Mouse (Mus musculus): ENCODE results near the gene Syt3. TPM values are rescaled to one million over a fixed set of nuclear protein-coding genes. Genes with fewer than 3 reads are reported as not detected.

Syt3 gene
- polyA plus RNA-seq, 1 experiment from 2014 or later, result 1.5 TPM

DNA sequence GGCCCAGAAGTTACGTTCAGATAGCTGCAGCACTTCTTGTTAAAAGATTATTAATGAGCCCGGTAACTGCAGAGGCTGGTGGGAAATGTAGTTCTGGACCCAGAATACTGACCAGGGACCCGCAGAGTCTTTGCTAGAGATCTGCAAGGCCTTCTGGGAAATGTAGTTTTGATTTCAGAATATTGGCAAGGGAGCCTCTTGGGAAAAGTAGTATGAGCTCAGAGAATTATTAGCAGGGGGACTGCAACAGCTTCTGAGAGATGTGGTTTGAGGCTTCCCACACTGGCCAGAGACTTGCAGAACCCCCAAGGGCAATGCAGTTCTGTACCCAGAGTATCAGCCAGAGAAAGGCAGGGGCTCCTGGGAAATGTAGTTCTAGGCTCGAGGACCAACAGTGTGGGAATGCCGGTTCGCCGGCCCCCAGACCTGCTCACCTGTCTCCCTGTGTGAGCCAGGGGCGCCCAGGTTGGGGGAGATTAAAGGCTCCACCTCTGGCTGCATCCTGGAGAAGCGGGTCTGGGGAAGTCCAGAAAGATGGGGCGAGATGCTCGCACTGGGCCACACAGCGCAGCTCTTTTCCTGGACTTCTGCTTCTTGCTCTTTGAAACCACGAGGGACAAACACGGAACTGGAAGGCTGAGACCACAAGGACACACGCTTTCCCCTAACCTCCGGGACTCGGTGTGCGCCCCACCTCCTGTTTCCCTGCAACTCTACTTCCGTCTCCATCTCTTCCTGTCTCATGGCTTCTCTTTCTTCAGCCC is 9.8 kb upstream of the Syt3 start:
- H3K4me2 ChIP-seq (ENCODE audit: low read depth, low read length), result peak overlapping the region; percentile 90
- peak overlapping the region; percentile 82 for H3K27ac ChIP-seq (ENCODE audit: low read length)
- H3K9ac ChIP-seq (ENCODE audit: low read length), result peak overlapping the region; percentile 85
- peak overlapping the region; percentile 78 for H3K4me3 ChIP-seq (replicated peaks; ENCODE audit: low read length)
- H3K9me3 ChIP-seq (replicated peaks; ENCODE audit: control insufficient read depth, low read length), result no peaks in the 10 kb centered on the region
- peak; percentile 92 for ATAC-seq (ENCODE audit: insufficient read depth, low FRiP score)
- H3K27me3 ChIP-seq (ENCODE audit: control insufficient read depth, insufficient read depth, low read length), result no peaks in the 10 kb centered on the region
- WGBS, result under 1% methylated on average over 19 of the region's 19 CpGs
- H3K36me3 ChIP-seq (ENCODE audit: control insufficient read depth, insufficient read depth, low read length), result no peaks in the 10 kb centered on the region
- peaks cover 13% of the 10 kb centered on the region for H3K4me1 ChIP-seq (ENCODE audit: control insufficient read depth, insufficient read depth, low read length)

DNA sequence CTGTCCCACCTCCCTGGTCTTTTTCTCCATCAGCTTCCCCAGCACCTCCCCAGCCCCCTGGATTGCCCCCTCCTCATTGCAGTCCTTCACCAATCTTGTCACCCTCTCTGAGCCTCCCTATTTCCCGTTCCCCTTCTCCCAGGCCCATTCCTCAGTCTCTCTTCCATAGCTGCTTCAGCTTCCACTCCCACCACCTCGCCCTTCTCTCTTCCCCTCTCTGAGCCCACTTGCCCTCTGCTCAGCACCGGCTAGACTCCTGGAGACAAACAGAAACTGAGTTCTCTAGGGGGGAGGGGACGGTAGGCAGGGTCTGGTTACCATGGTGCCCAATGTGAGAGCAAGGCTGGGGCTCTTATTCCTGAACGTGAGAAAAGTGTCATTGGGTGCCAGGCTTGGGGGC is 9.1 kb upstream of the Syt3 start:
- Histone ChIP-seq H3K4me3 (replicated peaks; ENCODE audit: low read length) (peak overlapping the region; percentile 78), H3K4me2 (ENCODE audit: low read depth, low read length) (peak overlapping the region; percentile 90), H3K36me3 (ENCODE audit: control insufficient read depth, insufficient read depth, low read length) (no peaks in the 10 kb centered on the region), H3K9ac (ENCODE audit: low read length) (peak overlapping the region; percentile 85), H3K9me3 (replicated peaks; ENCODE audit: control insufficient read depth, low read length) (no peaks in the 10 kb centered on the region), H3K4me1 (ENCODE audit: control insufficient read depth, insufficient read depth, low read length) (peaks cover 13% of the 10 kb centered on the region), H3K27me3 (ENCODE audit: control insufficient read depth, insufficient read depth, low read length) (no peaks in the 10 kb centered on the region), H3K27ac (ENCODE audit: low read length) (peak overlapping the region; percentile 82)
- ATAC-seq (ENCODE audit: insufficient read depth, low FRiP score), result no peak
- WGBS, result 2% methylated on average over 5 of the region's 5 CpGs

DNA sequence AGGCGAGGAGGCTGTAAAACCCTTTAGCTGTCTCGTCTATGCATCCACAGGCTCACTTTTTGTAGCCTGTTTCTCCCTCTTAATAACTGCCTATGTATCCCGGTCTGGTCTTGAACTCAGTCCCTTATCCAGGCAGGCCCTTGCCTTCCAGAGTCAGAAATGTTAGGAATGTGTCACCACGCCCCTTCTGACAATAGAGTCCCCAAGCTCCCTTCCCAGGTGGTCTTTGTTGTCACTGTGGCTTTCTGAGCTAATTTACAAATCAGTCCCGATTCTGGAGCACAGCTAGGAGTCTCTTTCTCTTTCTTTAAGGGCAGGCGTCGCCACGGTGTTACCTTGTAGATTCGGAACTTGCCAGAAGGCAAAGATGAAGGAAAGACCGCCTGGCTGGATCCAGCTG is 8.7 kb upstream of the Syt3 start:
- Histone ChIP-seq H3K4me1 (ENCODE audit: control insufficient read depth, insufficient read depth, low read length) (peaks cover 13% of the 10 kb centered on the region), H3K27ac (ENCODE audit: low read length) (no peak overlapping the region), H3K27me3 (ENCODE audit: control insufficient read depth, insufficient read depth, low read length) (no peaks in the 10 kb centered on the region), H3K36me3 (ENCODE audit: control insufficient read depth, insufficient read depth, low read length) (no peaks in the 10 kb centered on the region), H3K4me3 (replicated peaks; ENCODE audit: low read length) (peak overlapping the region; percentile 78), H3K9me3 (replicated peaks; ENCODE audit: control insufficient read depth, low read length) (no peaks in the 10 kb centered on the region), H3K9ac (ENCODE audit: low read length) (peak overlapping the region; percentile 85; the same call in 1 of the 2 replicates), H3K4me2 (ENCODE audit: low read depth, low read length) (peak overlapping the region; percentile 90)
- ATAC-seq (ENCODE audit: insufficient read depth, low FRiP score), result no peak
- 14% methylated on average over 10 of the region's 10 CpGs for WGBS

DNA sequence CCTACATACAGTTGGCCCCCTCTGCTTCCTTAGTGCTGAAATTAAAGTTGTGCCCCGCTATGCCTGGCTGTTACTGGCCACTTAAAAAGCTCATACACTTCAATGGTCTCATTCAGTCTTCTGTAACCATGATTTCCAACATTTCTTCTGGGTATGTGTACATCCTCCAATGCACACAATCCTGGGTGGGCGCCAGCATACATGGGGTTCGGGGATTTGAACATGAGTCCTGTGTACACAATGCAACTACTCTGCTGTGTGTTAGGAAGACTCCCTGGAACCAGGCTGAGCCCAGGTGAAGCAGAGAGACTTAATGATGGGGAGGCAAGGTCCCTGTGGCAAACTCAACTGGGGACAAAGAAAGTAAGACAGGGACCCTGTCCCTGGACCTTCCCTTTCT is 8.1 kb upstream of the Syt3 start:
- Histone ChIP-seq H3K4me3 (replicated peaks; ENCODE audit: low read length) (no peak overlapping the region), H3K9ac (ENCODE audit: low read length) (no peak overlapping the region), H3K27me3 (ENCODE audit: control insufficient read depth, insufficient read depth, low read length) (no peaks in the 10 kb centered on the region), H3K27ac (ENCODE audit: low read length) (no peak overlapping the region), H3K36me3 (ENCODE audit: control insufficient read depth, insufficient read depth, low read length) (no peaks in the 10 kb centered on the region), H3K4me2 (ENCODE audit: low read depth, low read length) (no peak overlapping the region), H3K4me1 (ENCODE audit: control insufficient read depth, insufficient read depth, low read length) (peaks cover 13% of the 10 kb centered on the region), H3K9me3 (replicated peaks; ENCODE audit: control insufficient read depth, low read length) (no peaks in the 10 kb centered on the region)
- 61% methylated on average over 3 of the region's 3 CpGs for WGBS
- ATAC-seq (ENCODE audit: insufficient read depth, low FRiP score), result no peak

DNA sequence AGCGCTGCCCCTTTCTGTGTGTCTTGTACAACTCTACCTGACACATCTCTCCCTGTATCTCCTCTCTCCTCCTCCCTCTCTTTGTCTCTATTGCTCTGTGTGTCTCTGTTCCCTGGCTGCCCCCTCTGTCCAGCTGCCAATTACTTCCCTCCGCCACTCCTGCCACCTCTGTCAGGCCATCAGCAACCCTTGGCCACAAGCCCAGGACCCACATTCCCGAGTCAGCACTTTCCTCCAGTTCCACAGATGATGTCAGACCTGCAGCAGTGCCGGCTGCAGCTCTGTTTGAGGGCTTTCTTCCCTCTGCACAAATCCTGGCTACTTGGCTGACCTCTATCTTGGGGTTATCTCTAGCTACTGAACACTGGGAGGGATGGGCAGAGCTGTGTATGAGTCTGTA is 5.6 kb upstream of the Syt3 start:
- no peak overlapping the region for H3K27ac ChIP-seq (ENCODE audit: low read length)
- 37% methylated on average over 4 of the region's 4 CpGs for WGBS

DNA sequence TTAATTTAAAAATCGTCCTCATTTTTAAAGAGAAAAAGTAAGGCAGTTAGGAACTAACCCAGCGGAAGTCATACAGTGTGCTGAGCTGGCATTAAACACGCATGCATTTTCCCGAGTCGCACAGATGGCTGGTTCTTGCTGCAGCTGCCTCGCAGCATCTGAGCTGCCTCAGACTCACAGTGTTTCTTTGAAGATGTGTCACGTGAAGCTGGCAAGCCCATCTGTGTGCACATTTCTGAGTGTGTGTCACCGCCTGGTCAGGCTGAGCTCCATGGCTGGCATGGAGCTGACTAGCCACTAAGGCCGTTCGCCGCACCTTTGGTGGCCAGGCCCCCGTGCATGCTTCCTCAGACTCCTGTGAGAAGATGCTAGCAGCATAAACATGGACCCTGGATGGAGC is 1.4 kb upstream of the Syt3 start:
- no peak overlapping the region for H3K4me3 ChIP-seq (replicated peaks; ENCODE audit: low read length)
- peaks cover 6% of the 10 kb centered on the region; the same call in 1 of the 2 replicates for H3K27me3 ChIP-seq (ENCODE audit: control insufficient read depth, insufficient read depth, low read length)
- no peaks in the 10 kb centered on the region for H3K9me3 ChIP-seq (replicated peaks; ENCODE audit: control insufficient read depth, low read length)
- no peak overlapping the region for H3K4me2 ChIP-seq (ENCODE audit: low read depth, low read length)
- ATAC-seq (ENCODE audit: insufficient read depth, low FRiP score), result no peak
- no peaks in the 10 kb centered on the region for H3K36me3 ChIP-seq (ENCODE audit: control insufficient read depth, insufficient read depth, low read length)
- 75% methylated on average over 12 of the region's 12 CpGs for WGBS
- no peak overlapping the region for H3K27ac ChIP-seq (ENCODE audit: low read length)
- H3K9ac ChIP-seq (ENCODE audit: low read length), result no peak overlapping the region
- peaks cover 4% of the 10 kb centered on the region; the same call in 1 of the 2 replicates for H3K4me1 ChIP-seq (ENCODE audit: control insufficient read depth, insufficient read depth, low read length)

More for the DNA sequence above, 5.6 kb upstream of the Syt3 start:
- Histone ChIP-seq H3K9me3 (replicated peaks; ENCODE audit: control insufficient read depth, low read length) (no peaks in the 10 kb centered on the region), H3K4me3 (replicated peaks; ENCODE audit: low read length) (no peak overlapping the region), H3K36me3 (ENCODE audit: control insufficient read depth, insufficient read depth, low read length) (no peaks in the 10 kb centered on the region), H3K9ac (ENCODE audit: low read length) (no peak overlapping the region), H3K4me2 (ENCODE audit: low read depth, low read length) (no peak overlapping the region), H3K4me1 (ENCODE audit: control insufficient read depth, insufficient read depth, low read length) (peaks cover 11% of the 10 kb centered on the region), H3K27me3 (ENCODE audit: control insufficient read depth, insufficient read depth, low read length) (no peaks in the 10 kb centered on the region)
- ATAC-seq (ENCODE audit: insufficient read depth, low FRiP score), result no peak

DNA sequence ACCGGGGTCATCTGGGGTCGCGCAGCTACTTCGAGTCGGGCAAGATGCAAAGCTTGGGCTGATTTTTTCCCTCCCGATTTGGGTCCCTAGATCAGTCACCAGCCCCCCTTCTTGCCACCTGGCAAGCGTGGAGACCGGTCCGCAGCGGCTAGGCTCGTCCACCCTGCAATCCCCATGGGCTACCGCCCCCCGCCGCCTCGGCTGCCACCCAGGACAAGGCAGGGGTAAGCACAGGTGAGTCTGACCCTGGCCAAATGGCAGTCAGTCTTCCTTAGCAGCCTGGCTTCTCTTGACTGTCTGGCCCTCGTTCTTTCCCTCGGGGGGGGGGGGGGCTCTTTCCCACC is 786 bp downstream of the Syt3 start:
- Histone ChIP-seq H3K4me3 (replicated peaks; ENCODE audit: low read length) (peak overlapping the region; percentile 58), H3K9me3 (replicated peaks; ENCODE audit: control insufficient read depth, low read length) (no peaks in the 10 kb centered on the region), H3K4me2 (ENCODE audit: low read depth, low read length) (peak overlapping the region; percentile 79), H3K27me3 (ENCODE audit: control insufficient read depth, insufficient read depth, low read length) (peaks cover 6% of the 10 kb centered on the region; the same call in 1 of the 2 replicates), H3K9ac (ENCODE audit: low read length) (peak overlapping the region; percentile 68), H3K27ac (ENCODE audit: low read length) (no peak overlapping the region), H3K4me1 (ENCODE audit: control insufficient read depth, insufficient read depth, low read length) (peaks cover 4% of the 10 kb centered on the region; the same call in 1 of the 2 replicates), H3K36me3 (ENCODE audit: control insufficient read depth, insufficient read depth, low read length) (no peaks in the 10 kb centered on the region)
- under 1% methylated on average over 17 of the region's 17 CpGs for WGBS
- peak; percentile 54; the same call in 1 of the 2 replicates for ATAC-seq (ENCODE audit: insufficient read depth, low FRiP score)

DNA sequence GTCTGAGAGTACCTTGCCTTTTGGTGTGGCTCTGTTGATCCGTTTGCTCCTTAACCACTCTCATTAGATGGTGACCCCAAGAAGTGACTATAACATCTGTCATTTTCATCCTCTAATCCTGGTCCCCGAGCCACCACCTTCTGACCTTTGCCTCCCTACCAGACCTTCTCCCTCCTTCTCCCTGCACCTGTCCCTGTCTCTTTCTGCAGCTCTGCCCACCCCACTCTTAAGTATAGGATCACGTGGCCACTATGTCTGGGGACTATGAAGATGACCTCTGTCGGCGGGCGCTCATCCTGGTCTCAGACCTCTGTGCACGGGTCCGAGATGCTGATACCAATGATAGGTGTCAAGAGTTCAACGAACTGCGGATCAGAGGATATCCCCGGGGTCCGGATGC is 1.8 kb downstream of the Syt3 start, which contains the start of gene 1700008O03Rik:
Gene 1700008O03Rik (minus strand): TSS at position 101 of the 400 bp plus-strand sequence.
- Histone ChIP-seq H3K4me1 (ENCODE audit: control insufficient read depth, insufficient read depth, low read length) (peaks cover 4% of the 10 kb centered on the region; the same call in 1 of the 2 replicates), H3K9me3 (replicated peaks; ENCODE audit: control insufficient read depth, low read length) (no peaks in the 10 kb centered on the region), H3K27ac (ENCODE audit: low read length) (no peak within 1 kb of the TSS), H3K27me3 (ENCODE audit: control insufficient read depth, insufficient read depth, low read length) (peaks cover 6% of the 10 kb centered on the region; the same call in 1 of the 2 replicates), H3K4me2 (ENCODE audit: low read depth, low read length) (peak within 1 kb of the TSS; percentile 79), H3K9ac (ENCODE audit: low read length) (peak within 1 kb of the TSS; percentile 68), H3K4me3 (replicated peaks; ENCODE audit: low read length) (peak within 1 kb of the TSS; percentile 58), H3K36me3 (ENCODE audit: control insufficient read depth, insufficient read depth, low read length) (no peaks in the 10 kb centered on the region)
- 79% methylated on average over 12 of the region's 12 CpGs for WGBS
- no peak for ATAC-seq (ENCODE audit: insufficient read depth, low FRiP score)

DNA sequence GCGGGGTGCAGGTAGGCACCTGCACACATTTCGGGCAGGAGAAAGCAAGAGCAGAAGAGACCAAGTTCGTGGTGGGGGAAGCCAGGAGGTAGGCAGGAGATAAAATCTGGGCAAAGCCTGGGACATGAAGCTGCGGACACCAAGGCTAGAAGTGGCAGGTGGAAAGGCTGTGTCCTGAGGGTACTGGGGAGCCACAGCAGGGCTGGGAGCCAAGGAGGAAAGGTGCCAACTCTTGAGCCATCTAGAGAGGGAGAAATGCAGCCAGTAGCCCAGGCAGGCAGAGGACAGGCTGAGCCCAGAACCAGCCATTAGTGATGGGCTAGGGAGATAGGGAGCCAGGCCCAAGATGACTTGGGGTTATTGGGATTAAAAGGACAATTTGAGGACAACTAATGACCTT is 7.9 kb downstream of the Syt3 start:
- ATAC-seq (ENCODE audit: insufficient read depth, low FRiP score), result no peak
- 82% methylated on average over 4 of the region's 4 CpGs for WGBS
- Histone ChIP-seq H3K36me3 (ENCODE audit: control insufficient read depth, insufficient read depth, low read length) (no peaks in the 10 kb centered on the region), H3K4me2 (ENCODE audit: low read depth, low read length) (no peak overlapping the region), H3K4me1 (ENCODE audit: control insufficient read depth, insufficient read depth, low read length) (no peaks in the 10 kb centered on the region), H3K27me3 (ENCODE audit: control insufficient read depth, insufficient read depth, low read length) (no peaks in the 10 kb centered on the region), H3K4me3 (replicated peaks; ENCODE audit: low read length) (no peak overlapping the region), H3K9me3 (replicated peaks; ENCODE audit: control insufficient read depth, low read length) (no peaks in the 10 kb centered on the region), H3K27ac (ENCODE audit: low read length) (no peak overlapping the region), H3K9ac (ENCODE audit: low read length) (no peak overlapping the region)
